Mouse (Mus musculus) MEL (cell line): ENCODE data around the gene Rad9b. TPM values are rescaled to one million over a fixed set of nuclear protein-coding genes. Genes with fewer than 3 reads are reported as not detected.
A peak's percentile ranks its signal among the peaks of the same experiment; 100 is the strongest.

Experiments
- DNase-seq: peaks from one replicate; pipeline ENCODE4 v3.0.0; 2011; ENCODE audit warnings: low read depth, low spot score
- H3K27ac ChIP-seq: 2 replicates; pipeline ENCODE4 v1.5.1; 2012; ENCODE audit warnings: low read depth, mild to moderate bottlenecking, control low read depth, low read length, moderate library complexity; ENCODE audit not compliant: control insufficient read depth
- H3K27me3 ChIP-seq, 2 experiments: fragments of 150-350 bp in 1 of 2; sonication (generic) in 1 of 2; 2 replicates each; pipeline ENCODE4 v1.6.1; 2012; ENCODE audit warnings: low read length in 2 of 2, mild to moderate bottlenecking in 2 of 2, improper control_type of control experiment in 1 of 2, moderate library complexity in 1 of 2; ENCODE audit not compliant: insufficient read depth in 2 of 2, control insufficient read depth in 1 of 2
- H3K36me3 ChIP-seq, 2 experiments: 2 replicates each; pipeline ENCODE4 v1.6.1; 2012 to 2014; ENCODE audit warnings: low read length in 2 of 2, improper control_type of control experiment in 1 of 2, inconsistent platforms in 1 of 2, mild to moderate bottlenecking in 1 of 2; ENCODE audit not compliant: insufficient read depth in 2 of 2, control insufficient read depth in 1 of 2
- H3K4me1 ChIP-seq, 2 experiments: fragments of 150-350 bp in 1 of 2; sonication (generic) in 1 of 2; 2 replicates each; pipeline ENCODE4 v1.6.1; 2012; ENCODE audit warnings: low read length in 2 of 2, improper control_type of control experiment in 1 of 2, mild to moderate bottlenecking in 1 of 2; ENCODE audit not compliant: insufficient read depth in 2 of 2, control insufficient read depth in 1 of 2
- H3K4me3 ChIP-seq, 2 experiments: fragments of 150-350 bp in 1 of 2; sonication (generic) in 1 of 2; 2 replicates each; pipeline ENCODE4 v1.5.1; 2012; ENCODE audit warnings: low read depth in 2 of 2, low read length in 2 of 2, mild to moderate bottlenecking in 2 of 2, moderate library complexity in 2 of 2, control low read depth in 1 of 2, improper control_type of control experiment in 1 of 2; ENCODE audit not compliant: control insufficient read depth in 1 of 2, insufficient read depth in 1 of 2
- H3K79me2 ChIP-seq: 2 replicates; pipeline ENCODE4 v1.6.1; 2012; ENCODE audit warnings: mild to moderate bottlenecking, low read length, moderate library complexity; ENCODE audit not compliant: control insufficient read depth, poor library complexity, insufficient read depth
- H3K9ac ChIP-seq: 2 replicates; pipeline ENCODE4 v1.6.1; 2012; ENCODE audit warnings: low read depth, mild to moderate bottlenecking, control low read depth, low read length, moderate library complexity; ENCODE audit not compliant: control insufficient read depth, poor library complexity, severe bottlenecking
- H3K9me3 ChIP-seq: fragments of 150-350 bp; sonication (generic); replicated peaks from 2 replicates; pipeline ENCODE4 v1.6.1; 2012; ENCODE audit warnings: mild to moderate bottlenecking, low read length, improper control_type of control experiment, moderate library complexity; ENCODE audit not compliant: insufficient read depth
- CTCF ChIP-seq, 3 experiments: IDR thresholded peaks in 2 of 3; conservative IDR thresholded peaks in 1 of 3; 2 replicates each; pipeline ENCODE4 v1.5.1; 2011 to 2012; ENCODE audit warnings: low read length in 3 of 3, low read depth in 2 of 3, mild to moderate bottlenecking in 2 of 3, improper control_type of control experiment in 1 of 3, inconsistent platforms in 1 of 3, mixed read lengths in 1 of 3, moderate library complexity in 1 of 3; ENCODE audit not compliant: control insufficient read depth in 1 of 3, insufficient read depth in 1 of 3, poor library complexity in 1 of 3, severe bottlenecking in 1 of 3
- GABPA ChIP-seq: IDR thresholded peaks from 2 replicates; pipeline ENCODE4 v1.6.1; 2012; ENCODE audit warnings: low read depth, mild to moderate bottlenecking, inconsistent platforms, low read length, improper control_type of control experiment, moderate library complexity
- GATA1 ChIP-seq: IDR thresholded peaks from 2 replicates; pipeline ENCODE4 v1.6.1; 2011; ENCODE audit warnings: low read depth, low read length, improper control_type of control experiment
- MXI1 ChIP-seq: IDR thresholded peaks from 2 replicates; pipeline ENCODE4 v1.6.1; 2011; ENCODE audit warnings: mild to moderate bottlenecking, low read depth, low read length, improper control_type of control experiment
- MYC ChIP-seq: IDR thresholded peaks from 2 replicates; pipeline ENCODE4 v1.6.1; 2011; ENCODE audit warnings: low read depth, mild to moderate bottlenecking, low read length, improper control_type of control experiment, moderate library complexity
- NRF1 ChIP-seq: IDR thresholded peaks from 2 replicates; pipeline ENCODE4 v1.6.1; 2014; ENCODE audit warnings: low read depth, mild to moderate bottlenecking, inconsistent platforms, low read length, improper control_type of control experiment, moderate library complexity; ENCODE audit not compliant: poor library complexity, insufficient read depth, severe bottlenecking
- POLR2A ChIP-seq, 2 experiments: IDR thresholded peaks; 2 replicates each; pipeline ENCODE4 v1.6.1; 2011 to 2012; ENCODE audit warnings: low read length in 2 of 2, mild to moderate bottlenecking in 2 of 2, control low read depth in 1 of 2, improper control_type of control experiment in 1 of 2, low read depth in 1 of 2, moderate library complexity in 1 of 2; ENCODE audit not compliant: control insufficient read depth in 1 of 2, insufficient read depth in 1 of 2, poor library complexity in 1 of 2
- RAD21 ChIP-seq: IDR thresholded peaks from 2 replicates; pipeline ENCODE4 v1.6.1; 2011; ENCODE audit warnings: mild to moderate bottlenecking, low read depth, low read length, improper control_type of control experiment
- RCOR1 ChIP-seq: IDR thresholded peaks from 2 replicates; pipeline ENCODE4 v1.6.1; 2012; ENCODE audit warnings: low read depth, mild to moderate bottlenecking, inconsistent platforms, low read length, improper control_type of control experiment
- SIN3A ChIP-seq: IDR thresholded peaks from 2 replicates; pipeline ENCODE4 v1.6.1; 2012; ENCODE audit warnings: low read length, improper control_type of control experiment, inconsistent platforms
- SMC3 ChIP-seq: IDR thresholded peaks from 2 replicates; pipeline ENCODE4 v1.6.1; 2011; ENCODE audit warnings: low read depth, low read length, improper control_type of control experiment
- TCF12 ChIP-seq: IDR thresholded peaks from 2 replicates; pipeline ENCODE4 v1.6.1; 2014; ENCODE audit warnings: low read depth, mild to moderate bottlenecking, inconsistent platforms, low read length, improper control_type of control experiment, moderate library complexity
- UBTF ChIP-seq: IDR thresholded peaks from 2 replicates; pipeline ENCODE4 v1.6.1; 2012; ENCODE audit warnings: low read depth, mild to moderate bottlenecking, inconsistent platforms, low read length, improper control_type of control experiment, moderate library complexity, borderline replicate concordance; ENCODE audit not compliant: insufficient read depth
- USF2 ChIP-seq, 2 experiments: IDR thresholded peaks; 2 replicates each; pipeline ENCODE4 v1.6.1; 2011 to 2012; ENCODE audit warnings: improper control_type of control experiment in 2 of 2, low read length in 2 of 2, borderline replicate concordance in 1 of 2, inconsistent platforms in 1 of 2, low read depth in 1 of 2, mild to moderate bottlenecking in 1 of 2; ENCODE audit not compliant: insufficient read depth in 1 of 2
- ZC3H11A ChIP-seq: IDR thresholded peaks from 2 replicates; pipeline ENCODE4 v1.6.1; 2012; ENCODE audit warnings: low read depth, mild to moderate bottlenecking, inconsistent platforms, low read length, improper control_type of control experiment
- polyA plus RNA-seq, 2 experiments: library from polyadenylated mRNA; stranded (reverse) in 1 of 2; unstranded in 1 of 2; fragments of >175 nt in 1 of 2; fragments of >200 nt in 1 of 2; gene quantifications; 2 replicates each; pipeline versions ENCODE4 v1.2.1 to v1.2.4; 2012; ENCODE audit warnings: low replicate concordance in 2 of 2, low read depth in 1 of 2; ENCODE audit not compliant: insufficient read length in 2 of 2, insufficient read depth in 1 of 2, missing spikeins in 1 of 2
- total RNA-seq: library from RNA; depleted of rRNA; stranded (reverse); fragments of 300-350 nt; gene quantifications from 2 replicates; pipeline ENCODE4 v1.2.3, GENCODE M21; 2012

Gene Rad9b
- total and polyA plus RNA-seq, 3 experiments = 9.1 to 11.1 TPM; not detected in 1

DNA sequence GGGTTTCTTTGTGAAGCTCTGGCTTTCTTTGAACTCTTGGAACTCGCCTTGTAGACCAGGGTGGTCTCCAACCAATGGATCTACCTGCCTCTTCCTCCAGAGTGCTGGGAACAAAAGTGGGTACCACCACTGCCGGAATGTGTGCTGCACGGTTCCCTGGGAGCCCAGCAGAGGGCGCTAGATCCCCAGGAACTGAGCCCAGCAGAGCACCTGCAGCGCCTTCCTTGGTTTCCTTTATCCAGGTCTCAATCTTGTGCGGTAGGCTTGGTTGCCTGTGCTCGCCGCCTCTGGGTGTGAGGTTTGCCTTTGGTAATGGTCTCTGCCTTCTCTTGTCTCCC, 47.2 kb upstream of the Rad9b start:
- H3K4me3 ChIP-seq = no peak overlapping the region
- no peaks in the 10 kb centered on the region for H3K27me3 ChIP-seq
- no peaks in the 10 kb centered on the region for H3K4me1 ChIP-seq
- TF ChIP-seq RAD21 (peak; percentile 63), SIN3A (0 out of 2 replicates have a peak, but pooled peaks have one; percentile 18), CTCF (IDR thresholded peaks at IDR 0.05 in 2 of 3, conservative IDR thresholded peaks at IDR 0.05 in 1 of 3; ENCODE audit: control insufficient read depth in 1 of 3, insufficient read depth in 1 of 3, low read depth in 2 of 3, low read length in 3 of 3, poor library complexity in 1 of 3, severe bottlenecking in 1 of 3) (peak; percentile 82 to 94 (median 94)), RCOR1 (no peak), ZC3H11A (no peak; the same call in 1 of the 2 replicates), SMC3 (peak; percentile 64), POLR2A (IDR thresholded peaks at IDR 0.05; ENCODE audit: control insufficient read depth in 1 of 2, insufficient read depth in 1 of 2, low read depth in 1 of 2, low read length in 2 of 2, poor library complexity in 1 of 2) (0 out of 4 replicates have a peak, but pooled peaks of 1 of the 2 experiments have one; percentile 23)
- H3K27ac ChIP-seq = no peak overlapping the region
- H3K36me3 ChIP-seq = peaks cover 0 to 19% of the 10 kb centered on the region in 2 experiments; a peak in 2 of 4 replicates
- H3K9me3 ChIP-seq = no peaks in the 10 kb centered on the region
- H3K79me2 ChIP-seq = peaks cover 11% of the 10 kb centered on the region
- H3K9ac ChIP-seq = no peak overlapping the region
- peak; percentile 50 for DNase-seq

DNA sequence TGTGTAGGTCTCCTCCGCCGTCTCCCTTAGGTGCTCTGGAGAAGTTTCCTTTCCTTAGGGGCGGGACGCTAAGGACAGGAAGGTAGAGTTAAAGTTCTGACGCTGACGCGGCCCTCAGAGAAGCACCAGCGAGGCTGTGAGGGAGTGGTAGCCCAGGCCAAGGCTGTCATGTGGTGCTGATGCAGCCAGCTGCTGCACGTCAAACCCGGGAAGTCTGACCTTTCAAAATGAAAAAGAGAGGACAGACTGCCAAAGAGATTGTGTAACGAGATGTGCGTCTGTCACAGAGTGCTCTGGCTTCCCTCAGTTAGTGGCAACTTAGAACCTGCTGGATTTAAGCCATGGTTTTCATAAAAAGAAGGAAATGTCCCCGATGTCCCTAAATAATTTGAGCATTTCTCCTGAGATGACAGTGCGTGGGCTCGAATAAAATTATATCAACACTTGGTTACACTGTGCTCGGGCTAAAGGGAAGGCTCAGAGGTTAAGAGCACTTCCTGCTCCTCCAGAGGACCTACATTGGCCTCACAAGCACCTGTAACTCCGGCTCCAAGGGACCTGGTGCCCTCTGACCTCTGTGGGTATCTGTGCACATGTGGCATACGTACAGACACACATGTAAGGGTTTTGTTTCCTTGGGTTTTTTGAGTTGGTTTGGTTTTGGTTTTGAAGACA, 46.7 kb upstream of the Rad9b start:
- Histone ChIP-seq H3K79me2 (peaks cover 11% of the 10 kb centered on the region), H3K4me1 (no peaks in the 10 kb centered on the region), H3K36me3 (peaks cover 0 to 16% of the 10 kb centered on the region in 2 experiments; a peak in 2 of 4 replicates), H3K27ac (no peak overlapping the region), H3K27me3 (no peaks in the 10 kb centered on the region), H3K9me3 (no peaks in the 10 kb centered on the region), H3K9ac (no peak overlapping the region), H3K4me3 (no peak overlapping the region)
- DNase-seq = no peak
- TF ChIP-seq TCF12 (no peak), USF2 (IDR thresholded peaks at IDR 0.05; ENCODE audit: borderline replicate concordance in 1 of 2, insufficient read depth in 1 of 2, low read depth in 1 of 2, low read length in 2 of 2) (no peak), RCOR1 (no peak), MXI1 (no peak), POLR2A (IDR thresholded peaks at IDR 0.05; ENCODE audit: control insufficient read depth in 1 of 2, insufficient read depth in 1 of 2, low read depth in 1 of 2, low read length in 2 of 2, poor library complexity in 1 of 2) (no peak), UBTF (no peak), NRF1 (no peak), MYC (no peak), GATA1 (no peak), GABPA (no peak)
